In the genomic region with DNA sequence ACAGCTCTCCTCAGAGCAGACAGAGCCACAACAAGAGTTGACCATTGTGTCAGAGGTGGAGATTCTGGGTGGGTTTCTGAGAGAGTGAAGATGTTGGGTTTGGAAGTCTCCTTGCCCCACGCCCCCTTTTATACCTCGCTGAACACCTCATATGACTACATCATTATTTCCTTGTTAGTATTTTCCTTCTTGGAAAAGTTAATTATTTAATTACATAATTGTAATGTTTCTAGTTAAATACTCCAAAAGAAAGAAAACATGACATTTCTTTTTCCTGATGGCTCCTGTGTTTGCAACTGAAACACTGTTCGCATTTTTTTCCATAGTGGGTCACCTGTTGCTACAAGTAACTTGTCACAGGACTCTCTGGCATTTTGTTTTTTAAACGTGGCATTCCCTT, we compare ENCODE assay signal across 30 mouse cellular contexts. TPM values are rescaled to one million over a fixed set of nuclear protein-coding genes. Genes with fewer than 3 reads are reported as not detected.
"Had no signal": no experiment of that assay in that cellular context is flagged by ENCODE, and none has a peak within 500 bp of the region (broad histone marks: within the 10 kb centered on the region; RNA-seq: fewer than 3 reads in every experiment).

A gene (minus strand): TSS at position 101 of the 400 bp plus-strand sequence.

- ATAC-seq: hindbrain, embryonic 16.5 days; hindbrain, postnatal 0 days; inflammation-experienced regulatory T-cells, adult 6 months; intestine, embryonic 15.5 days; intestine, embryonic 16.5 days; intestine, postnatal 0 days had no signal

- H3K4me3 ChIP-seq: heart, embryonic 12.5 days; heart, embryonic 13.5 days; heart, embryonic 15.5 days; hindbrain, embryonic 10.5 days; hindbrain, embryonic 12.5 days; hindbrain, embryonic 13.5 days; hindbrain, embryonic 15.5 days; intestine, embryonic 15.5 days; kidney, embryonic 15.5 days; layer of hippocampus, adult 2 months; left cerebral cortex, adult 2 months had no signal

- H3K9me3 ChIP-seq: heart, embryonic 13.5 days; heart, embryonic 15.5 days; hindbrain, embryonic 10.5 days; hindbrain, embryonic 12.5 days; hindbrain, embryonic 13.5 days; hindbrain, embryonic 15.5 days; intestine, embryonic 15.5 days; kidney, embryonic 15.5 days had no signal

- H3K27me3 ChIP-seq: heart, embryonic 13.5 days; heart, embryonic 15.5 days; hindbrain, embryonic 12.5 days; hindbrain, embryonic 13.5 days; hindbrain, embryonic 15.5 days; intestine, embryonic 15.5 days; kidney, embryonic 15.5 days had no signal

- H3K4me1 ChIP-seq: heart, embryonic 12.5 days; heart, embryonic 13.5 days; heart, embryonic 15.5 days; hindbrain, embryonic 10.5 days; hindbrain, embryonic 12.5 days; hindbrain, embryonic 13.5 days; hindbrain, embryonic 15.5 days; intestine, embryonic 15.5 days; kidney, embryonic 15.5 days had no signal

- H3K36me3 ChIP-seq: heart, embryonic 12.5 days; heart, embryonic 13.5 days; heart, embryonic 15.5 days; hindbrain, embryonic 10.5 days; hindbrain, embryonic 12.5 days; hindbrain, embryonic 13.5 days; hindbrain, embryonic 15.5 days; intestine, embryonic 15.5 days; kidney, embryonic 15.5 days had no signal

RNA-seq across cellular contexts. Expression of the gene that starts here (rescaled TPM):
- total RNA-seq: heart, postnatal 10 days; heart, postnatal 14 days; heart, postnatal 25 days; heart, postnatal 36 days; heart, postnatal 4 days; hematopoietic stem cell, adult 5-6 weeks; hindbrain, postnatal 0 days; layer of hippocampus, adult 18-20 months; layer of hippocampus, adult 2 months; layer of hippocampus, adult 8-10 months; layer of hippocampus, postnatal 10 days; layer of hippocampus, postnatal 14 days; layer of hippocampus, postnatal 25 days; layer of hippocampus, postnatal 36 days; left cerebral cortex, adult 18-20 months; left cerebral cortex, adult 2 months; left cerebral cortex, adult 8-10 months had no signal
